Mouse (Mus musculus): ENCODE data around the gene Gm19426.

DNA sequence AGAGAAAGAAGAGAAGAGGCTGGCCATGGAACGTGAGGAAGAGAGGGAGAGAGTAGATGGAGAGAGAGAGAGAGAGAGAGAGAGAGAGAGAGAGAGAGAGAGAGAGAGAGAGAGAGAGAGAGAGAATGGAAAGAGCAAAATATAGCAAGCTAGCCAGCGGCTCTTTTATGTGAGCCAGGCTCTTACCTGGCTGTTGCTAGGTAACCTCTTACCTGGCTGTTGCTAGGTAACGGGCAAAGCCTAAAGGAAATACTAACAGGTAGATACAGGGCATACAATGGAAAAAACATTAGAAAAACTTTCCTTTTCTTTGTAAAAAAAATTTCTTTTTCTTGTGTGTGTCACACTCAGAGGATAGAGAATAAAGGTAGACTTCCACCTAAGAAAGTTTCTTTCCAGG is 34.3 kb upstream of the Gm19426 start:
- TF ChIP-seq FLI1 (IDR thresholded peaks at IDR 0.05; ENCODE audit: low read length) (no peak), GATA1 (IDR thresholded peaks at IDR 0.05; ENCODE audit: borderline replicate concordance, low read length) (no peak)
